Mouse (Mus musculus) lung, adult 2 months (tissue): ENCODE results near the gene Gp1ba.

ENCODE experiments used
- CTCF ChIP-seq: fragments of 200-500 bp; IDR thresholded peaks from 2 replicates; pipeline ENCODE4 v1.5.1; 2011; ENCODE audit warnings: mild to moderate bottlenecking, low read length, control low read depth; ENCODE audit not compliant: insufficient read depth
- POLR2A ChIP-seq: fragments of 200-500 bp; IDR thresholded peaks from 2 replicates; pipeline ENCODE4 v1.6.1; 2011; ENCODE audit warnings: low read depth, mild to moderate bottlenecking, control low read depth, low read length, borderline replicate concordance; ENCODE audit errors: extremely low read depth

GRCm38 (mm10) chr11:70623053-70623742, 15.7 kb upstream of the Gp1ba start:
- TF ChIP-seq CTCF (0 out of 2 replicates have a peak, but pooled peaks have one; percentile 2), POLR2A (no peak)
